Mouse (Mus musculus) liver (tissue): ENCODE measurements around the gene Acp2.
"Not testable (repeated sequence)": the region's sequence is repeated elsewhere in the genome, so short reads cannot be mapped to it uniquely, and the experiment has no call there.

Experiments
- DNase-seq: peaks from one replicate; pipeline ENCODE4 v3.0.0-alpha.2; 2020; ENCODE audit warnings: mixed read lengths

Acp2 gene

DNA sequence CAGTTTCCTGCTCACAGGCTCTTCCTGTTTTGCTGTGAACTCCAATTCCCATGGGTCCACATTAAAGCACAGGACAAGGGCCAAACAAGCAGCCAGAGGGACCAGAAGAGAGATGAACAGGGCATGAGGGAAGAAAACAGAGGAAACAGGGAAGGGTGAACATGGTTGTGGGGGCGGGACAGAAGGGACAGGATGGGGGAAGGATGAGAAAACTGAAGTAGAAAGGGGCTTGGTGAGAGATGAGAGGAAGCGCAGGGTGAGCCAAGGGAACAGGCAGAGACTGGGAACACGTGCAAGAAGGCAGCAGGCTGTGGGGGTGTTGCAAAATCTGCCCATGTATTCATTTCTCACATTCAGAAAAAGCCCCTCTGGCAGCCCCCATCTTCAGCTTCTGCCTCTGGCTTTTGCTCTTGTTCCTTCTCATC lies 6.1 kb upstream of the Acp2 start:
- no peak for DNase-seq

DNA sequence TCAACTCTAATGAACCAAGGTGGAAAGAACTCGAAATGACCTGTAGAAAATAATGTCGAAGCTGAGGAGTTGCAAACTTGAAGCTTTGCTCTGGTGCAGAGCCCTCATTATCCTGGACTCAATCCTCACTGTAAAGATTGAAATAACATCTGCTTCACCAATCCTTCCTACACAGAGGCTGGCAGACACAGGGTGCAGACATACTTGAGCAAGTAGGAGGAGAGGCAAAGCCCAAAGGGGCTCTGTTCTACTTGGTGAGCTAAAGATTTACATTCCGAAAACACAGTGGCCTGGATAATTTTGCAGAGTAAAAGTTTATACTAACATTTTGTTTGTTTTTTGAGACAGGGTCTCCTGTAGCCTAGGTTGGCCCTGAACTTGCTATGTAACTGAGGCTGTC lies 3.8 kb upstream of the Acp2 start:
- no peak for DNase-seq

DNA sequence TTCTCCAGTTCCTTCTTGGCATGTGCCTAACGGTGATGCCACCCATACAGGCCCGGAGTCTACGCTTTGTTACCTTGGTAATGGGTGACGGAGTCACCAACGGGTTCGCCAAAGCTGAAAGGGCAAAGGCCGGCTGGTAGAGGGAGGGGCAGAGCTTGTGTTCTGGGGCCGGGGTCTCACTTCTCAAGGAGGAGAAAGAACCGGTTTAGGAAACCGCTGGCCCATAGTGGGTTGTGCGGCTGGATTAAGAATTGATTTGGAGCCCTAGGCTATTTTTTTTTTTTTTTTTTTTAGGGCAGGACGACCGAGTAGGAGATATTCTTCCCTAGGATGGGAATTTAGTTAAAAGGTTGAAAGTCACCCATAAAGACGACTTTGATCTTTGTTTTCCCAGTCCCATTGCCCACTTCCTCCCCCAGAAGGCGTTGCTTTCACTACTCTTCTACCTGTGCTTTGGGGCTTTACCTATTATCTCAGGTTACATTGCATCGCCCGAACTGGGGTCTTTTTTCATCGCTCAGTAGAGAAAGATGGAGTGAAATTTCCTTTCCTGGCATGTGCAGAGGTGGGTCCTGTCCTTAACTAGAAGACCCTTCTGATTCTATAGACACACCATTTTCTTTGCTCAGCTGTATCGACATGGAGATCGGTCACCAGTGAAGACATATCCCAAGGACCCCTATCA lies 429 bp downstream of the Acp2 start:
- no peak for DNase-seq

DNA sequence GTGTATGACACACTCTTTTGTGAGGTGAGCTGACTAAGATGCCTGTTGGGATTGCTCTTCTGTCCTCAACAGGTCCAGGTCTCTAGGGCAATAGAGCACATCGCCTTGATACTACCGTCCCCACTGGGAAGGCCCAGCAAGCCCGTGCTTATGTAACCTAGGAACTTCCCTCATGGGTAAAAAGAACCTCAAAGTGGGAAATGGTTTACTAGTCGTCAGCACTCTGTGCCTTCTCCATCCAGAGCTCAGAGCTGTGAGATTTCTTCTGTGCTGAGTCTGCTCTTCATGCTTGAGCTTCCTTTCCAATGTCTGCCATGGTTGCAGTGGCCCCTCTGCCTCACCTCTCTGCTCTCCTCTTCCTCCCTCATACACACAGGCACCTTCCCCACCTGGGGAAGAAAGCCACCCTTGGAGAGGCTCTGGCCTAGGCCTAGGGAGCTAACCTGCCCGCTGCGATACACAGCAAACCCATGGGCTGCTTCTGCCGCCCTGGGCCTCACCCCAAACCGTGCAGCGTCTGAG lies 3.6 kb downstream of the Acp2 start:
- no peak for DNase-seq

DNA sequence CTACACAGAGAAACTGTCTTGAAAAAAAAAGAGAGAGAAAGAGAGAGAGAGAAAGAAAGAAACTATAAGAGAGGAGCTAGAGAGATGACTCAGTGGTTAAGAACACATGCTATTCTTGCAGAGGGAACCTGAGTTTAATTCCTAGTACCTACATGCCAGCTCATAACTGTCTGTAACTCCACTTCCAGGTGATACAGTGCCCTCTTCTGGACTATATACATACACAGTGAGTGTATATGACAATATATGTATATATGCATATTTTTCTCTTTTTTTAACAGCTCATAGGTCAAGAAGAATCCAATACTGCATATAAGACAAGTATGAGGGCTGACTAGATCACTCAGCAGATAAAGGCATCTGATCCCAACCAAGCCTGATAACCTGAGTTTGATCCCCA lies 10.6 kb downstream of the Acp2 start:
- no peak for DNase-seq

DNA sequence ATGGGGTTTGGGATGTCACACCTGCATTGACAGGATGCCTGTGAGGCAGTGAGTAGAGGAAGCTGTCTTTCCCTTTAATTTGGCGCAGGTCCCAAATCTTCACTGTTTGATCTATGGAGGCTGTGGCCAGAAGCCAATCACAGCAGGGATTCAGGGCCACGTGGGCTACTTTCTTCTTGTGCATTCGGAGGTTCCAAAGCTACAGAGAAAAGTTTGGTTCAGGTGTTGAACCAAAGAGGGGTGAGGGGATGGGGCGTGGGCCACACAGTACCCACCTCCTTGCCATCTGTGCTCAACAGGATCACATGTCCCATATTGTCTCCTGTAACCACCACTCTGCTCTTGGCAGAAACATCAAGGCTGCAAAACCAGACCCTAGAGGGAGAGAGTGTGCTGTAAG lies 14.3 kb downstream of the Acp2 start:
- DNase-seq: no peak

DNA sequence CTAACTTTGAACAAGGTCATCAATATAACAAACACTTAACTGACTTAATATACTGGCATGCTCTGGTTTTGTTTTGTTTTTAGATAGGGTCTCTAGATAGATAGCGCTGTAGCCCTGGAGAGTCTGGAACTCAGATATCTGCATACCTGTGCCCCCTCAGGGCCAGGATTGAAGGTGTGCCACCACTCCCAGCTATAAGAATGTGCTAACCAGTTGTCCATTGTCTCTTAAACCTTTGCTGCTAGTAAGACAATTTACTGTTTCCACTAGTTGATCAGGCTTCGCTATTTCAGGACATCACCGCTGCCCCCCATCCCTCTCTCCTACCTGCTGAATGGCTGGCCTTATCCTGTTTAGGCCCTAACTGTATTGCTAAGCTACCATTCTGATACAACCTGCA lies 17.8 kb downstream of the Acp2 start:
- no peak for DNase-seq

DNA sequence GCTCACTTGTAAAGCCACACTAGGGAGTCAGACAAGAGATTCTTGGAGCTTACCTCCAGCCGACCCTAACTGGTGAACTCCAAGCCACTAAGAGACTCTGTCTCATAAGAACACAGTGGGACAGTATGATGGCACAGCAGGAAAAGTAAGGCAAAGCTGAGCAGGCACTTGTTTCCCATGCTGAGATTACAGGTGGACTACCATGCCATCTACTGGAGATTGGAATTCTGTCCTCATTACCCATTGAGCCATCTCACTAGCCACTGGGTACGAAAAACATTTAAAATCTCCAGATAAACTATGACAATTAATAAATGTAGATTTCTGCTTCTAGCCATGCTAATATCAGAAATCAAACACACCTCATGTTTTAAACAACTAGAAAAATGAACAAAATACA lies 20.9 kb downstream of the Acp2 start:
- DNase-seq: no peak

DNA sequence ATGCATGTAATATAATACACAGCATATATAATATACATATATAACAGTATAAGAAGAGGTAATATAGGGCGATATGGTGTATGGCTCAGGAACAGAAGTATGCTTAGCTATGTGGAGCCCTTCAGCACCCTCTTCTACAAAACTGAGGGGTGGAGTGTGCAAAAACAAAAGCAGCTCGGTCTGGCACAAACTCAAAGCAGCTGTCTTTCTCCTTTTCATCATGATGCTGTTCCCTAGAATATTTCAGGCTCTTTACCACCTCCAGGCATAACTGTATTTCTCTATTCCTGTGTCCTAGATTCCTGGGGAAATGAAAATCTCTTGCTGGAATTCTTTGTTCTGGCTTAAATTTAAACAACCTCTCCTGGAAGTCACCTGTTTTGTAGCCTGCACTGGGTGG lies 27.1 kb downstream of the Acp2 start:
- DNase-seq: no peak

DNA sequence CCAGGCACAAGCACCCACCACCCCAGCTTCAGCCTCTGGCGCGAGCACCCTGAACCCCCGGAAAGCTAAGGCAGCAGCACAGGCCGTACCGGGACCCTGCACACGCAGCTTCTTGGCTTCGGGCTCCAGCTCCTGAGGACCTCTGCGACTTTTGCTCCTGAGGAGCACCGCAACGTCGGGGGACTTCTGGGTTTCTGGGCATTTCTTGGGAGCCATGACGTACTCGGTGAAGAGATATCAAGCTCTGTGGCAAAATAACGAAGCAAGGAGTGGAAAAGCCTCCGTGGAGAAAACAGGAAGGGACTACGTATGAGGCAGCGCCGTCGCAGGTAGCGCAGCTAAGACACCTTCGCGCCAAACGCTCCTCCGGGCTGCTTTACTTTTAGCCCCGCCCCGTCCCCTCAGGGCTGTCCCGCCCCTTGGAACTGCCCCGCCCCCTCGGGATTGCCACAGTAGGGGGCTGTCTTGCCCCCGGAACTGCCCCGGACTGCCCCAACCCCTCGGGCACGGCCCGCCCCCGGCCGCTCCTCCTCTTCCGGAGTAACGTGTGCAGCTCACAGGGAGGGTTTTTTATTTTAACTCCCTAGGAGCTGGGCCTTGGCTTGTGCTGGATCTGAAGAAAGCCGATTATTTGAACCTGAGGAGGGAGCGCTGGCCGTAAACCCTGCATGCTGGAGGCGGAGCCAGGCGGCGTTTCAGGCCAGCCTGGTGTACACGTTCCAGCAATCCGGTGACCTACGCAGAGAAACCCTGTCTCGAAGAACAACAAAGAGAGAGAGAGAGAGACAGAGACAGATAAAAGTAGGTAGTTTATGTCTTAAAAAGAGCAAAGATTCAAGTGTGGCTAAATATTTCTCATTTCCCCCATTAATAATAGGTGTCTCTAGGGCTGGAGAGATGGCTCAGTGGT lies 34.2 kb downstream of the Acp2 start, which contains the start of gene Ddb2:
Gene Ddb2 (minus strand): TSS at position 382 of the 910 bp plus-strand sequence.
- peak; percentile 98 for DNase-seq

DNA sequence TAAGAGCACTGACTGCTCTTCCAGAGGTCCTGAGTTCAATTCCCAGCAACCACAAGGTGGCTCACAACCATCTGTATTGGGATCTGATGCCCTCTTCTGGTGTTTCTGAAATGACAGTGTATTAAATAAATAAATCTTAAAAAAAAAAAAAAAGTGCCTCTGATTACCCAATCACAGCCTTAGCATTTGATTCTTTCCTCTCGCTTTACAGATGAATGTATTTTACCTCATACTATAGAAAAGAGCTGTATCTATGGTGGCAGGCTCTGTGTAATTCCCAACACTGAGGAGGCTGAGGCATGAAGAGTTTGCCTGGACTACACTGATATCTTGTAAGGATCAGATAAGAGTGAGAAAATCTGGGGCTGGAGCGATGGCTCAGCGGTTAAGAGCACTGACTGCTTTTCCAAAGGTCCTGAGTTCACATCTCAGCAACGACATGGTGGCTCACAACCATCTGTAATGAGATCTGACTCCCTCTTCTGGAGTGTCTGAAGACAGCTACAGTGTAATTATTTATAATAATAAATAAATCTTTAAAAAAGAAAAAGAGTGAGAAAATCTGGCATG lies 34.9 kb downstream of the Acp2 start:
- DNase-seq: not testable (repeated sequence)

DNA sequence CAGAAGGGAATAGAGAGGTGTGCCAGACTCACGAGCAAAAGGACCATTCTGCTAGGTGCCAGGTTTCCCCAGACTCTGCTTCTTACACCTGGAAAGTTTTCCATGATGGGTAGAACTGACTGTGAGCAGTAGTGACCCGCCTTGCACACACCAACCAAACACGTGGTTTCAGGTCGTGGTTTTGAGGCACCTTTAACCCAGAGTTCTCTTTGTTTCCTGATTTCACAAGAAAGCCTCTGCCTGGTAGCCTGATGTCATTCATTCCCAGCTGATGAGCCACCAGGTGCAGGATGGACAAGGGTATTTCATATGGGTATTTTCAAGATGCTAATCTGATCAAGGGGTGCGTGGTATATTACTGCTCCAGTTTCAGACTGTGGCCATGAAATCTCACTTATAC lies 39.9 kb downstream of the Acp2 start:
- DNase-seq: no peak

DNA sequence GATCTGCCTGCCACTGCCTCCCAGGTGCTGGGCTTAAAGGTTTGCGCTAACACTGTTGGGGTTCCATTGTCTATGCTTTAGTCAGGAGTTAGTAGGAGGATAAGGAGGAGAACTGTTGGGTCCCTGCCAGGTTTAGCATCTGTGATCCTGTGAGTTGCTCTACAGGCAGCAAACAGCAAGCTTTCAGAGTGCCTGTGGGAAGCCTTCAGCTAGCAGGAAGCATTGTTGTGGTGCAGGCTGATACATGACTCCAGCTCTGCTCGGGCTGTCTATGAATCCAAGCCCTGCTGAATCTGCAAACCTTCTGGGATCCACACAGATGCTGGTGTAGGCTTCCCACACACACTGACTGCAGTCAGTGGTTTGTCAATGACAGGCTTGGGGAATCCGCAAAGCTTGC lies 40.7 kb downstream of the Acp2 start:
- no peak for DNase-seq

DNA sequence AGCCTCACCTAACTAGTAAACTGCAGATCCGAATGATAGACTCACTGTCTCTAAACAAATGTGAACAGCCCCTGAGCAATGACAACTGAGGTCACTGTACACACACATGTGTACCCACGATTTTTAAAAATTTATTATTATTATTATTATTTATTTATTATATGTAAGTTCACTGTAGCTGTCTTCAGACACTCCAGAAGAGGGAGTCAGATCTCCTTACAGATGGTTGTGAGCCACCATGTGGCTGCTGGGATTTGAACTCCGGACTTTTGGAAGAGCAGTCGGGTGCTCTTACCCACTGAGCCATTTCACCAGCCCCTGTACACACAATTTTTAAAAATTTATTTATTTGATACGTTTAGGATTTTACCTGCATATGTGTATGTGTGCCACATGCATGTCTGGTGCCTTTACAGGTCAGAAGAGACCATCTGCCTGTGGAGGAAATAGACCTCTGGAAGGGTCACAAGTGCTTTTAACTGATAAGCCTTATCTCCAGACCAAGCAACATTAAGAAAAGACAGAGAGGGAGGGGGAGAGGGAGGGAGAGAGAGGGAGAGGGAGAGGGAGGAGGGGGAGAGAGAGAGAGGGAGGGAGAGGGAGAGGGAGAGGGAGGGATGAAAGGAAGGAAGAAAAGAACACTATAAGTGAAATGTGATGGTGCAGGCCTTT lies 42.0 kb downstream of the Acp2 start:
- peak; percentile 41 for DNase-seq

DNA sequence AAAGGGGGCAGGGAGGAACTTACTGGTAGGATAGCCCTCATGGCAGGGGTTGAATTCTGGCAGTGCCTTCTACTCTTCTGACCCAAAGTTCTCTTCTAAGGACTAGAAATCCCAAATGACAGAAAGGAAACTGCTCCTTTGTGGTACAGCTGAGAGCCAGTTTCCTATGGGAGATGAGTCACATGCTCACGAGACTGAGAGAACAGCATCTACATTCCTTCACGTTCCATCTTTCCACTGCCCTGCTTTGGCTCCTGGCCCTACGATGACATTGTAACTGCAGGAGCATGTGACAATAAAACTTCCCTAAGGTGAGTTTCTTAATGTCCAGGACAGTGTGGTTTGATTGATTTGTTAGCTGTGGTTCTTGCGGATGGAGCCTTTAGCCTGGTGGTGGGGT lies 45.7 kb downstream of the Acp2 start:
- no peak for DNase-seq

DNA sequence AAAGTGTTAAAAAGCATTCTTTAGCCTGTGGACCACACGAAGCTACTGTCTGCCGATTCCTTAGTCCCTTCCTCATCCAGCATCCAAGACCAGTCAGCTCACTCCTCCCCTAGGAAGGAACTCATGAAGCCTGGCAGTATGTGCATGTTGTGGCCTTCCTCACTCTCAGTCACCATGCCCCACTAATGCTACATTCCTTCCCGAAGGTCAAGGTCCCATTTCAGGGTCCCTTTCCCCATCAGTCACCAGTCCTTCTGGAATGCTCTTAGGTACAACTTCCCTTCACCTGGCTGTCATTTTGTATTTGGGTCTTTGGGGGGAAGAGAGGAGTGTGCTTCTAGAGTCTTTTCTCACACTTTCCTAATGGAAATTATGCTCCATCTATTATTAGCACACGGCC lies 49.3 kb downstream of the Acp2 start:
- DNase-seq: no peak

DNA sequence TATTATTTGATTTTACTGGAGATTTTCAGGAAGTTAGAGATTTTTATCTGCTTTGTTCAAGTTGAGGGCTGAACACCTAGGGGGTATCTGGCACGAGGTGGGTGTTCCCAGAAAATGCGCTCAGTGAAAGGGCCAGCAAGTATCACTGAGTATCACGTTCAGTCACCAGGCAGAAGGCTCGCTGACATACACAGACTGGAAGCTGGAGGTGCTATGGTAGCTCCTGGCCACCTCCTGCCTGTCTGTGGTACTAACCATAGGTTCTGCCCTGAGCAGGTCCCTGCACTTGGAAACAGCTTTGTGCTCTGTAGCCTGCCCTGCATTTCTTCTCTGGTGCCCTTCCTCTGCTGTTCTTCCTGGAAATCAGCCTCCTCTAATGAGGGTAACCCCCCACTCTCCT lies 49.8 kb downstream of the Acp2 start:
- DNase-seq: no peak

DNA sequence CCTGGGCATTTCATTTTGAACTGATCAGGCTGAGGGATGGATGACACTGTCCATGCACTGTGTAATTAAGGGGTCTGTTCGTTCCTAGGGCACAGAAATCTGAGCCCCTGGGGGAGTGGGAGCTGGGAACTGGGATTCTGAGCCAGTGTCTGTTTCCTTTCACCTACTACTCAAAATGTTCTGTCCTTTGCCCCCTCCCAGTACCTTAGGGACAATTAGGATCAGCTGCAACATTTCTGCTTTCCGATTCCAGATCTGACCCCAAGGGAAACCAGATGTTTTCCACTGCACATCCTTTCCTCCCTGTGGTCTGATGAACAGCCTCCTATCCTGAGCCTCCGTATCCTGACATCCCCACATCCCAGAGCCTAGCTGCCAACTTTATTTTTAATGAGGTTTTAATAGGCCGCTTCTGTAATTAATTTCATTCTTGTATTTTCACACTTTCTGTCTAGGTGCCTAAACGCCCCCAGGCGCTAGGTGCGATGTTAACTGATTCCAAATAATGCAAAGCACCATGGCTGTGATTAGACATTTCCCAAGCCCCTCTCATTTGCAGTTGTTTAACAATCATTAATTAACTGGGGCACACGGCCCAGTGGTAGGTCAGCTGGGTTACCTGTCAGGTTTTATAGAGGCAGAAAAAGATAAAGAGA lies 52.2 kb downstream of the Acp2 start:
- no peak for DNase-seq

DNA sequence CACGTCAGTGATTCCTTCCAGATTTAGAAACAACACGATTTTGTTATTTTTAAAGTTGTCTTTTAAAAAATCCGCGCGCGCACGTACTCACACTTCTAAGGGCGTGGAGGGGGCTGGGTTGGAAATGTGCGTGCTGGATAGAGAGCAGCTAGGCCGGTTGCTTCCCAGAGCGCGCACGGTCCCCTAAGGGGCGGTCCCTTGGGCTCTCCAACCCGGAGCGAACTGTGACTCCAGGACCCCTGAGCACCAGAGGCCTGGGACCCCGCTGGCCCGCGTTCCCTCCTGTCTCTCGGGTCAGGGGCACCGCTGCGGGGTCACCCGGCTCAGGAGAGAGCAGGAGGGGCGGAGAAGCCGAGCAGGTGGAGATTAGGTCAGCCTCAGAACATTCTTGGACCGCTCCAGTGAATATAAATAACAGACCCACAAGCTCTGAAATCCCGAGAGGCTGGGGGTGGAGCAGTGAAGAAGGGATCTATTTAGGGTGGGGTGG lies 53.0 kb downstream of the Acp2 start, which contains the start of gene Pacsin3:
Gene Pacsin3 (plus strand): TSS at position 294 of the 490 bp plus-strand sequence.
- no peak for DNase-seq

DNA sequence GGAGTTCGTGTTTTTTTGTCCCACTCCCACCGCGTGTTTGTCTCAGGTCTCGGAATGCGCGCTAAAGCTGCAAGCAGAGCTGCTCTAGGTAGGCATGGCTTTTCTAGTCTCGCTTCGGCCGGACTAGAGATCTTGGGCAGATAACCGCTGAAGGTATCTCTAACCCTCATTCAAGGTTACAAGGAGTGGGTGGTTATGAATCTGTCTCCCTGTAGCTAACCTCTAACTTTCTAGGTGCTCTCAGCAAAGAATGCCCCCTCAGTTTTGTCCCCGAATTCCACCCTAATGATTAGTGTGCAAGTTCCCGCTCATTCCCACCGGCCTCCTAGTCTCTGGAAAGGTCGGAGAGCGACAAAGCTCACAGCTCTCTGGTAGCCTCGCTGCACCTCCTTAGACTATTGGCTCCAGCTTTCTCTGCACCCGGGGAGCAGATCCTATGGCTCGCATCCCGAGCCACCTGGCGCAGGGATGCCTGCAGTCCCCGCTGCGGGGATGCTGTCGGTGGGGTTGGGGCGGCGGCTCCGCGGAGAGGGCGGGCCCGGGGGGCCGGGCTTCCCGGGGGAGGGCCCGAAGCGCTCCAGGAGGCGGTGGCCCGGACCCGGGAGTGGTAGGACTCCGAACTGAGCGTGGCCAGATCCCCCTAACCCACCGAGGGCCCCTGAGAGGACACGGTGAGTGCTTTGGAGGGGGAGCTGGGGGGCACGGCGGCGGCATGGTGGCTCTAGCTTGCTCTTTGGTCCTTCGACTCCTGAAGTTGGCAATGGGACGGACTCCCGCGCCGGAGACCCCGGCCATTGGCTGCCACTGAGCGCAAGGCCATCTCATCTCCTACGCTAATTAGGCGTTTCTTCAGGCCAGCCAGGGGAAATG lies 53.8 kb downstream of the Acp2 start:
- peak; percentile 55 for DNase-seq
